Mouse (Mus musculus) embryonic fibroblast, embryonic 13.5 days (primary cell): ENCODE results near the gene Tra2b.

Experiments used
- CTCF ChIP-seq: IDR thresholded peaks from 2 replicates; pipeline ENCODE4 v1.5.1; 2011; ENCODE audit warnings: mild to moderate bottlenecking, control low read depth, low read length, moderate library complexity, borderline replicate concordance; ENCODE audit not compliant: insufficient read depth
- POLR2A ChIP-seq: IDR thresholded peaks from 2 replicates; pipeline ENCODE4 v1.6.1; 2011; ENCODE audit warnings: low read depth, mild to moderate bottlenecking, control low read depth, low read length, moderate library complexity

DNA sequence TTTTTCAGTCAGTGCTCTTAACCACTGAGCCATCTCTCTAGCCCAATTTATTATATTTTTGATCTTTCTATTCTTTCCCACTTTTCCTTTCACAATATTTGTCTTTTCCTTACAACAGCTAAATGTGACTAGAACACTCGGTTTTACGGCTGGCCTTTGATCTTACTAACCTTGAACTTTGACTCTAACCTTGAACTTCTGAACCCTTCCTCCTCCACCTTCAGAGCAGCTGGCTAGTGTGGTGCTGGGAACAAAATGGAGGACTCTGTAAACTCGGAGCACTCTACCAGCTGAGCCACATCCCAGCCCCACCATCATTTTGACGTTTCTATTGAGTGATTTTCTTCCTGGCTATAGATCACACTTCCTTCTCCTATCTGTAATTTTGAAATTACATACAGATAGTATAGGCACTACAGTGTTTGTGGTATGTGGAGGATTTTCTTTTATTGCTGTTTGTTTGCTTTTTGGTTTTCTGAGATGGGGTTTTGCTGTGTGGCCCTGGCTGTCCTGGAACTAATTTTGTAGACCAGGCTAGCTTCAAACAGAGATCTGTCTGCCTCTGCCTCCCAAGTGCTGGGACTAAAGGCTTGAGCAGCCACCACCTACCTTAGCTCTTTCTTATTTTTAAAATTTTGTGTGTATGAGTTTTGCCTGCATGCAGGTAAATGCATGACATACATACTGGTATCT lies 26.7 kb downstream of the Tra2b start:
- TF ChIP-seq POLR2A (no peak), CTCF (no peak)
